Mouse (Mus musculus) right cerebral cortex, postnatal 10 days (tissue): ENCODE data around the gene Hes6.
A peak's percentile ranks its signal among the peaks of the same experiment; 100 is the strongest.

Experiments used
- DNase-seq, 2 experiments: peaks; one replicate each; pipeline ENCODE4 v3.0.0; 2021; ENCODE audit warnings: low spot score in 2 of 2

Gene Hes6

DNA sequence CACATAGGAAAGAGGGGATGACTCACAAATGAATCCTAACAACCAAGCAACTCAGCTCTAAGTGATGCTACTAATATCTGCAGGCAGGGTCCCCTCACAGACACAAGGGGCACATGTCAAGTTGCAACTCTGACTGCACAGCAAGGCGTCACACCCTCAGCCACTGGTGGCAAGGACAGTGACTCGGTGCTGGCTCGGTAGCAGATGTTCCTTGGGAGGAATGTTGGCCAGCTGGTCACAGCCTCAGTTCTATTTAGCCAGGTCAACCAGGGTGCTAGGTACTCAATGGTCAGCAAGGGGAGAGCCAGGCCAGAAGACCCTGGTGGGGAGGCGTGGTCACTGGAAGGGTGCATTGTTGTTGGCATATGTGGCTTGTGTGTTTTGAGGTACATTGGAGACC is 6.0 kb downstream of the Hes6 start:
- DNase-seq, result peak in 1 of 2 experiments; percentile 27

DNA sequence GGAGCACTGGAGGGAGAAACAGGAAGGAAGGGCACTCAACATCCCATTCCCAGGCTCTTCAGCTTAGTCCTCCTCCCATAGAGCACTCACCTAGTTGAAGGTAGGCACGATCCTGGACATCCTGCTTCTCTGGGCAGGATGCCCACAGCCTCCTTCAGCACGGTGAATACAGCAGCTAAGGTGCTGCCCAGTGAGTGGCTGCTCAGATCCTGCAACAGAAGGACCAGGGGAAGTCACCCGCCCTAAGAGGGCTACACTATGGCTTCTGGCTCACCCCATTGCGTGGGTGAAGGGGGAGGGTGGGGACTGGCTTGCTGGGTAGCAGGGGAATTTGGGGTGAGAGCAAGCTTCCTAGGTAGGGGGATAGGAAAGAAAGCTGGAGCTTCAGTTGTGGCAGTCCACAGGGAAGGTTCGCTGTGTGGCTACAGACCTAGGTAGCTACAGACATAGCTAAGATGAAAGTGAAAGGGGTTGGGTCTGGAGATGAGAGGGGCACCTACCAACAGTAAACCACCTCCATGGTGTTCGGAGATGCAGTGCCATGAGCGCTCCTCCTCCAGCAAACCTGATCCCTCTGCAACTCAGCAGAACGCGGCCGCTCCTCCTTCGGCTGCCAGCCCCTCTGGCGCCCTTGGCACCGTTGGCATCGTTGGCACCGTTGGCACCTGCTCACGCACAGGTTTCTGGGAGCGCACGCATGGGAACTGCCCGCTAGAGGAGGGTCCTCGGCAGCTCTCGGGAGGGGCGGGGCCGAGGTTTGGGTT is 8.2 kb downstream of the Hes6 start:
- DNase-seq, result peak in 1 of 2 experiments; percentile 25

DNA sequence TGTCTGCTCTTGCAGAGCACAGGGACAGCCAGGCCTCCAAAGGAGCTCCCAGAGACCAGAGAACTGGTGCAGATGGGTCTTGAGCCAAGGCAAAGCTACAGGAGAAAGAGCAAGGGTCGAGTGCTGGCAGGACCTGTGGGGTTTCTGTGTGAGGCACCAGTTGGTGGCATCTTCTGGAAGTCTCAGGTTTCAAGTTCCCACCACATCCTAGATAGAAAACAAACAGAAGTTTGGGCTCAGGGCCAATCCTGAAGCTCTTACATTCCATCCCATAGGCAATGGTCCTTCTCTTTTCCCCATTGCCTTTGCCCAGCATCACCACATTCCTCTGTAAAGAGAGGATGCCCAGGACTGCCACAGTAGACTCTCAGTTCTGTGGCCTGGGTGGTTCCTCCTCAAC is 8.9 kb downstream of the Hes6 start:
- no peak for DNase-seq

DNA sequence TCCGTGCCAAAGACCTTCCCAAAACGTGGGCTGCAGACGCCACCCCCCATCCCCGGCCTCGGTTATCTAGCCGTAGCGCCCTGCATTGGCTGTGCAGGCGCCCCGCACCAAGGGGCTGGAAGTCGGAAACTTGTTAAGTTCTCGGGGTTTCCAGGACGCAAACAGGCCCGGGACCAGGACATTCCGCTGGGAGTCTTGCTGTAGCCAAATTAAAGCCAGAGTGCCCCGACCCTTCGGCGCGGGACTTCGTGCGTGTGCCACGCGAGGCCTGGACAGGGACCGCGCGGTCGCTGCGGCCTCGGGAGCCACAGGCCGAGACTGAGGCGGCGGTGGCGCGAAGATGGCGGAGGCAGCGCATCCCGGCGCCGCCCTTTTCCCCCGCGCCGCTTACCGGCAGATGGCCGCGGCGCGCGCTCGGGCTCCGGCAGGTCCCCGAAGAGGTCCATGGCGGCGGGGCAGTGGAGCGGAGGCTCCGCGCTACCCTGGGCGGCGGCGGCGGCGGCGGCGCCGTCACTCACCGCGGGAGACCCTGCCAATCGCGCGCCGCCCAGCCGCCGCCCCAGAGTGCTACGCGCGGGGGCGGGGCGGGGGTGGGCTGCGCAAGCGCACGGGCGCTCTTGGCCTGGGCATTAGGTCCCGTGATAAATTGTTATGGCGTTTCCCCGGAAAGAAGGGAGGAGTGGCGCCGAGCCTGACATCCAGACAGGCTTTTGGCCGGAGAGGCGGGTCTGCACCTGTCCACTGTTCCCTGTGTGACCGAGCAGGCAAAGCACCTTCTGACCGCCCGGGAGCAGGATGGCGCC is 15.4 kb downstream of the Hes6 start, which contains the start of gene Ilkap:
Gene Ilkap, minus strand, starts transcription at position 556 of the 803 bp plus-strand sequence.
- peak; percentile 86 to 89 for DNase-seq

DNA sequence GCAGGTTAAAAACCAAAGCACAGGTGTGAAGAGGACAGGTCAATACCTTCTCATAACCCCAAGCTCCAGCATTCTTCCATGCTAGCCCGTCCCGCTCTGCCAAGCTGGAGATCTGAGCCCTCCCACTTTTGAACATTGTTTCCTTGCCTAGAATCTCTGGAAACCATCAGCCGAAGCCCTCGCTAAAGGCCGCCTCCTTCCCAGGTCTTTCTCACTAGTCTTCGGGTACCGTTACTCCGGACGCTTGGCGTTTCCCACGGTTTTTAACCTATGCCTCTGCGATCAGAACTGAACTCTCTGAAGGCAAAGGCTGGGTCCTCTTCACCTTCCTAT is 15.9 kb downstream of the Hes6 start:
- peak in 1 of 2 experiments; percentile 35 for DNase-seq

DNA sequence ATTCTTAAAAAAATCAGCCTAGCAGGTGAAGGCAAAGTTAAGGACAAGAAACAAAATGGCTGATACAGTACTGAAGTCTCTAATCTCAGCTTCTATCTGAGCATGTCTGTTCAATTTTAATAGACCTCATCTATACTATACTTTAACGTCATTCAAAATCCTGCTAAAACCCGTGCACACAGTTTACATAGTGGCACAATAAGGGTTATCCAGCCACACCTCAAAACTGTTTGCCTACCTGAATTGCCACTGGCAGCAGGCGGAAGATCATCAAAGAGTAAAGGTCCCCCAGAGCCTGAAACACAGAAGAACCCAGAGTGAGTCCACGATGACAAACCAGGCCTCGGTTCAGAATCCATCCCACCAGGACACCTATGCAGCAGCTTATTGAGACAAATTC is 23.5 kb downstream of the Hes6 start:
- DNase-seq, result no peak

DNA sequence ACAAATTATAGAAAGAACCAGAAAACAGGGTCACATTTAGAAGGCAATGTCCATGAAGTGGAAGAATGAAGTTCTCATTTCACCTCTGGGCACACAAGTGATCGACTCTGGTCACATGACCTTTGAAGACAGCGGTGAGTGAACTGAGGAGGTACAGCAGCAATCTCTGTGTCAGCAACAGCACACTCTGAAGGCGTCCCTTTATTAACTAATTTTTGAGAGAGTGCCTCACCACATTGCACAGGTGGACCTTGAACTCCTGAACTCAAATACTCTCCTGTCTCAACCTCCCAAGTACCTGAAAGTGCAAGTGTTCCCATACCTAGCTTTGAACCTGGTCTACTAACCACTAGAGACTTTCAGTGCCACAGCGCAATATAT is 32.8 kb downstream of the Hes6 start:
- no peak for DNase-seq

DNA sequence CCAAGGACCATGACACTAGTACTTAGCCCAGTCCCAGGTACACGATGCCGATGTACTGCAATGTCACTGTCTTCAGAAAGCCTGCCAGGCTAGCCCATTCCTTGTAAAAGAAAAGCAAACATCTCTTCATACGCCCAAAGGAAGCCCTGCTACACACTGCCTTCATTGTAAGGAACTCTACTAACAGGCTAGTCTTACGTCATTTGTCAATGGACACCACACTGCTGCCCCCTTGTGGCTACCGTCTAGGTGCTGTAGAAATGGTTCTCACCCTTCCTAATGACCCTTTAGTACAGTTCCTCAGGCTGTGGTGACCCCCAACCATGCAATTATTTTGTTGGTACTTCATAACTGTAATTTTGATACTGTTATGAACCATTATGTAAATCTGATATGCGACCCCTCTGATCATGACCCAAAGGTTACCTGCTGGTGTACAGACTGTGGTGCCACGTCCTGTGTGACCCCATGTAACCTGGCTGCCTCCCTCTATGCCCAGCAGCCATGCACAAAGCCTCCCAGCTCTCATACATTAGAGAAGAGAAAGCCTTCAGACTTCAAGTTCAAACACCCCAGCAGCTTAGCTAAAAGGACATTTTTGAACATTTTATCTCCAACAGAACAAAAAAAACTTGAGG is 33.3 kb downstream of the Hes6 start:
- DNase-seq, result peak; percentile 79 to 86

DNA sequence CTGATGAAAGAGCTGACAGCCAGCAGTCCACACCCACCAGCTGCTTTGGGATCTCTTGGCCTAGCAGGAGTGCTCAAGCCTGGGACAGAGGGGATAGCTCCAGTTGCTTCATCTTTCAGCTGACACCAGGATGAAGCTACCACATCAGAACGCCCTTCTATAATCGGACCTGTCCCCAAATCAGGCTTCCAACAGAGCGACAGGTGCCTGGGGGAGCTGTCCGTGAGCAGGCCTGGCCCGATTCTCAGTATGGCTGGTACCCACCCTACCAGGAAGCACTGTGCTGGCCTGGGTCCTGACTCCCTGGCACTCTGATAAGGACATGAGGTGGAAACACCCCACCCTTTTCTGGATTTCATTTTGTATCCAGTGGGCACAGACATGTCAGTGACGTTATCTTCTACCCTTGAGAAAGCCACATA is 40.4 kb downstream of the Hes6 start:
- no peak for DNase-seq

DNA sequence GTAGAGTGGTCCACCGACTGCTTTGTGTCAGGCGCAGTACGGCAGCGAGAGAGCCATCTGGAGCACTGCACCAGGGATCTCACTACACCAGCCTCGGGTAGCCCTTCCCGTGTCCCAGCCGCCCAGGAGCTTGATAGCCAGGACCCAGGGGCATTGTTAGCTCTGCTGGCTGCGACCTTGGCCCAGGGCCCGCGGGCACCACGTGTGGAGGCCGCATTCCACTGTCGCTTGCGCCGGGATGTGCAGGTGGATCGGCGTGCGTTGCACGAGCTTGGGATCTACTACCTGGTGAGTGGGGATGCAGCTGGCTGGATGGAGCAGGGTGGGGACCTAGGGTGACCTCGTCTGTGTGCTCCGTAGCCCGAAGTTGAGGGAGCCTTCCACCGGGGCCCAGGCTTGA is 43.8 kb downstream of the Hes6 start:
- no peak for DNase-seq

DNA sequence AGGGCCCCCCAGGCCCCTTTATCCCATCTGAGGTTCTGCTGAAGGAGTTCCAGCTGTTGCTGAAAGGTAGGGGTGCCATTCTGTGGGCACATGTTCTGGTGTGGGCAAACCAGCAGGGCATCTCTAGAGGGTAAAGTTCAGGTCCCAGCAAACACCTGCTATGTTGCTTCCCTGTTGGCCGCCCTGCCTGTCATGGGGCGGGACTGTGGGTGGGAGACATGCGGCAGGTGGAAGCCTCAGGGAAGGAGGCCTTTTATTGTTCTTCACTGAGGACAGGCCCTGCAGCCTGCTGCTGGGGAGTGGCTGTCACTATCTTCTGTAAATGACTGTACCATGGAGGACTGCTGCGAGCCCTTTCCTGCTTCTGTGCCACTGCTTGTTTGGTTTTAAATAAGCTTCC is 44.4 kb downstream of the Hes6 start:
- no peak for DNase-seq

DNA sequence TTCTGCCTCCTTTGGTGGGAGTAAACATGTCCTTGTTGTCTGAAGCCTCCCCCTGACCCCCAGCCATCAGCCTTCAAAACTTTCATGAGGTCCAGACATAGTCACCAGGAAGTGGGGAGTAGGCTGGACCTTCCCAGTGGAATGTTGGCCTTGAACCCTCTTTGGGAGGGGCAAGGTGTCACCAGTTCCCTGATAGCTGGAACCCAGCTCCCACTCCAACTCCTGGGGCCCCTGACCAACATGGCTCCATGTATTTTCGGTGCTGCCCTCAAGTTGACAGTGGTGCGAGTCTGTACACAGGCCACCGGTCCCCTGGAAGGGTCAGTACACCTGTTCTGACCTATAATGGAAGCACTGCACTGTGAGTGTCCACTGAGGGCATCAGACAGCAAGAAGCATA is 46.5 kb downstream of the Hes6 start:
- DNase-seq, result no peak

DNA sequence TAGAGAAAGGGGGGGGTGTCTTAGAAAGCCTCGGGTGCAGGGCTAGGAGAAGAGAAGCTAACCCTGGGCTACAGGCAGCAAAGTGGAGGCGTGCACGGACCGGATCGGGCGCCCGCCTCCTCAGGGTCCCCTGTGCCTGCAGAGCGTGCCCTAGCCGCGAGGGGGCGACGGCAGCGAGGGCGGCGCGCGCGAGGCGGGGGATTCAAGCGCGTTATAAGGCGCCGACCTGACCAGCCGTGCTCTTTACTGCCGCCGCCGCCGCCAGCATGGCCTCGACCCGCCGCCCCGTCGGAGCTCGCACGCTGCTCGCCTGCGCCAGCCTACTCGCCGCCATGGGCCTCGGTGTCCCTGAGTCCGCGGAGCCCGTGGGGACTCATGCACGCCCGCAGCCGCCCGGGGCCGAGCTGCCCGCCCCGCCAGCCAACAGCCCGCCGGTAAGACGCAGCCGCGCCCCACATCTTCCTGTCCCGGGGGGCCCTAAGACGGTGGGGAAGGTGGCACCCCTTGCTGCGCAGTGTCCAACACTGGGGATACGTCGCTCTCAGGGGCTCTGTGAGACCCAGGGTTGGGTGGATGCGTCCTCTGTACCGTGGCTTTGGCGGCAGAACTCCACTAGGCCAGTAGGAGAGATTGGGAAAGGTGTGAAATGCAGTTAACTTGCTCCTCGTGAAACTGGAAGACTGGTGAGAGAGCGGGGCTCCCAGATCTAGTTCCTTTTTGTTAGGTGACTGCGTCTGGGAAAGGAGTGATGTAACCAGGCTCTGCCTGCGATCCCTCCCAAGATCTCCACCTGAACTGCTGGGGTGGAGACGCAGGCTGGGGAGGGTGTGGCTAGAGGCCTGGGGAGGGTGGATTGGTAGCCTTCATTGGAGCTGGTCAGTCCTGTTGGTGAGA is 47.4 kb downstream of the Hes6 start, which contains the start of gene Erfe:
Gene Erfe, plus strand, starts transcription at position 216 of the 894 bp plus-strand sequence.
- peak in 1 of 2 experiments; percentile 60 for DNase-seq

DNA sequence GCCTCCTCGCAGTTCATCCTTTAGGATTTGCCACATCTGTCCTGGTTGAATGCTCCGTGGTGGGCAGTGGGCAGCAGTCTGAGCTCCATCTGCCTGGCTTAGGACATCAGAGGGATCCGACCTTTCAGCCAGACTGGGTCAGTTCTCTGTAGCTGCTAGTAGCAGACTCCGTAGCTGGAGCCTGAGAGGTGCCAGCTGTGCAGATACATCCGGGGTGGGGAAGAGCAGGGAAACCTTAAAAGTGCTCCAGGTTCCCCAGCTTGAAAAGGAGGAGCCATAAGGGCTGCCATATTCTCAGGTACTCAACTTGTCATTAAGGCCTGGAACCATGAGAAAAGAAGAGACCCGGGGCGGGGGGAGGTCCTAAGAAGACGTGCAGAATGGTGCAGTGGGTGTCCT is 48.0 kb downstream of the Hes6 start:
- no peak for DNase-seq

DNA sequence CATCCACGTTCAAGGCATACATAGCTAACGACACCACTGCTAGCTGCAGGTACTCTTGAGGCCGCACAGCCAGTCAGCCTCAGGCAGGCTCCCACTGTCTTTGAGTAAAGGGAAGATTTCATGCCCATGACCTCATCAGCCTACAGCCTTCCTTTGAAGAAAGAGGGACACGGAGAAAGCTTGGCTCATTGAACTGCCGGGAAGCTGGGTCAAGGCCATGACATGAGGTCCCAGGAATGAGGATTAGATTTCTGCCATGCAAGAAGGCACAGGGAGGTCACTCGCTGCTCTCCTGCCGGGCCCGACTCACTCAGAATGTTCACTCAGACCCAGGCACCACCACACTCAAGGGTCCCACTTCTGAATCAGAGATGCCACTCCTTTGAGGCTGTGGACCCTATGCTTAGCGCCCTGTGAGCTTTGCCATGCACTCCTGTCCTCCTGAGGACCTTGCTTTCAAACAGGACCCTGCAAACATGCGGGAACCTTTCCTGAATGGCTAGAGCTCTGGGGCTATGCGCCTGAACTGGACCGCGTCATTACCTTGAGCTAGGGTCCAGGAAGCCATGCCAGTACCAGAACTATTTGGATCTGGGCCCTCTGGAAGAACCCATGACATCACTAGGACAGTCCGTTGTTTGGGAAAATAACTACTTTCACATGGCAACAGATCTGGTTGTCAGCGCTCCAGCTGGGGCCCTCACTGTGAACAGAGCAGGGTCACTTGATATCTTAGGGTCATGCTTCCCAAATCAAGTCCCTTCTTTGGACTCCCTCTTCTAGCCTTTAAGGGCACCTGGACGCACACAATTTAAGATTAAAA is 48.8 kb downstream of the Hes6 start:
- no peak for DNase-seq

DNA sequence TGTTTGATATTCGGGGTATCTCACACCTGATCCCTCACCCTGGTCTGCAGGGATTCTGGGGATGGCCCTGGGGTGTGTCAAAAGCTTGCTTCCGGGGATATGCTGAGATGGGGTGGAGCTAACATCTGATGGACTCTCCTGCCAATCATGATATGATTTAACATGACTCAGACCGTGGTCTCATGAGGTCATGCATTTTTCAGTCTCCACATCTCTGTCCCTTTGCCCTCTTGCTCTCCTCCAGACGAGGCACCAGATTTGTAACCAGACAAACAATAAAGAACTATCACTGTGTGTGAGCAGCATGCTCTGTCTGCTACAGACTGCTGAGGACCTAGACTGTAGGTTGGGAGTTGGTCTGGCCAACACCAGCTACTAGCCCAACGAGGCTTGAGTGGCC is 51.7 kb downstream of the Hes6 start:
- DNase-seq, result no peak
